Mouse (Mus musculus): ENCODE measurements around the gene Disp1.

Gene Disp1

GRCm38 (mm10) chr1:183194763-183195162 is 26.6 kb downstream of the Disp1 start:
- no peak for DNase-seq

DNA sequence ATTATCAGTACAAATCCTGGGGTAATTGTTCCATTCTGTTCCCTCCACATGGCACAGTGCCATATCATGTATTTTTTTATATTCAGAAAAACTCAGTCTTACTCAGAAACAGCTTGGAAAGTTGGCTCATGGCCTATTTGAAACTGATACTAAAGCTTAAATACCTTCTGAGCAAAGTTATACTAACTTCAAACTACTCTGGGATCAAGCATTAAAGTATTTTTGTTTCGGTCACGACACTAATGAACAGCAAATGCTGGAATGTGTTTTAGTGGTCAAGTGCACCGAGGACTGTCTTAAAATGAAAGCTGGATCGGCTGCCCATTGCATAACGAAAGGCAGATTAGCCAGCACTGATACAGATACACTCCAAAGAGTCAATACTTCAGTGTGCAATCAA is 27.2 kb downstream of the Disp1 start:
- no peak for DNase-seq

DNA sequence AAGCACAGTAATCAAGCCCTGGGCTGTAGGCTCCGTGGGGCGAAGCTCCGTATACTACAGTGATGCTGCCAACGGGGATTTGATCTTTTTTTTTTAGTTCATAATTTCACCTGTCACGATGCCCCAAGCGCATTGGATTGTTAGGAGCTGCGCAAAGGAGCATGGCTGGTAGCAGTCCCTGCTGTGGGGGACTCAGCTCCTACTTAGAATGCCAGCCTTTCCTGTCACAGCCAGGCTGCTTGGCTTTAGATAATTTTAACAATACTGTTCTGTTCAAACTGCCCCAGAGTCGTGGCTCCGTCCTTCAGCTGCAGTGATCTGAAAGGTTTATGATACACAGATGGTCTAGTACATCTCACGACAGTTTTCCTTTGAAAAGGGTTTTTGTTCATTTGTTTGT is 29.9 kb downstream of the Disp1 start:
- DNase-seq: no peak

GRCm38 (mm10) chr1:183190456-183190855 is 30.9 kb downstream of the Disp1 start:
- no peak for DNase-seq

DNA sequence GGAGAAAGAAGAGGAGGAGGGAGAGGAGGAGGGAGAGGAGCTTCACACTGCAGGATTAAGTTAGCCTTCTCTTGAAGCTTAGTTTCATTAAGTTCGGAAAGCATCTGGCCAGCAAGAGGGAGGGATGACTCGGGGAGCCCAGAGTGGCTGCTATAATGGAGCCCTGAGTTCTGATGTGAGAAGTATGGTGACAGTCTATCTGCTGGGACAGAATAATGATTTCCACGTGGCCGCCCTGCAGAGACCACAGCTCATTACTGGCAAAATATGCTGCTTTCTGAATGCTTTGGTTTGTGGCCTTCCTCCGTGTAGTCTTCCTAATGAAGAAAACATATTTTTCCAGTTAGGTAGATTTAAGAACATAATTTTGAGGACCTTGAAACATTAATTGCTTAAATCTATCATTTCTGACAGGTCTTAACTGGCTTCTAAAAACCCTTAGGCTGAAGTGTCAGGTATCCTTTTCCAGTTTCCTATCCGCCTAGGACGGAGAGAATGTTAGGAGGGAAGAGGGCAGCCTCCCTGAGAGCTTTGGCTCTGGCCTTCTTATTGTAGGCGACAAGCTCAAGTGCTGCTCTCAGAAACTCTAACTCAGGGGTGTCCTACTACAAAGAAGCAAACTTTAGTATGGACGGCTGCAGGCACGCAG is 32.2 kb downstream of the Disp1 start:
- no peak for DNase-seq

GRCm38 (mm10) chr1:183188115-183189013 is 33.0 kb downstream of the Disp1 start:
- DNase-seq: no peak

DNA sequence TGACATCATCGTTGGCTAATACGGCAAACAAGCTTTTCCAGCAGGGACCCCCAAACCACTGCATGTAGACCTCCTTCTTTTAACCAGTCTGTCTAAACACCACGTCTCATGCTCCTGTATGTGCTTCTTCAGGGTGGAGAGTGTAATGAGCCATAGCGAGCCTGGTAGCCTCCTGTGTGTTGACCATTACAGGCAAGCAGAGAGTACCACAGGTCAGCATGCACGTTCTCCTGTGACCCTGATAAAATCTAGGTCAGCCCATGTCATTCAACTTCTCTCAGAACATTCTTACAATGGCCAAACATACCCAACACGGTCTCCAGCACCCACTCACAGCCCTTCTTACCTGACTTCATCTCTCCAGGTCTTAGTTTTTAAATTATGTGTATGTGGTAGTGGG is 35.8 kb downstream of the Disp1 start:
- DNase-seq: no peak

- DNase-seq: no peak
Measured at GRCm38 (mm10) chr1:183184681-183185080, 36.6 kb downstream of the Disp1 start.

GRCm38 (mm10) chr1:183183565-183183964 is 37.8 kb downstream of the Disp1 start:
- DNase-seq: no peak

GRCm38 (mm10) chr1:183182641-183183414 is 38.5 kb downstream of the Disp1 start:
- no peak for DNase-seq

GRCm38 (mm10) chr1:183181030-183181395 is 40.3 kb downstream of the Disp1 start:
- DNase-seq: no peak

GRCm38 (mm10) chr1:183180301-183181029 is 40.9 kb downstream of the Disp1 start:
- no peak for DNase-seq

GRCm38 (mm10) chr1:183179316-183179715 is 42.0 kb downstream of the Disp1 start:
- no peak for DNase-seq

- DNase-seq: no peak
Measured at GRCm38 (mm10) chr1:183175236-183175635, 46.1 kb downstream of the Disp1 start.

GRCm38 (mm10) chr1:183171095-183171494 is 50.2 kb downstream of the Disp1 start:
- no peak for DNase-seq

GRCm38 (mm10) chr1:183168465-183168864 is 52.9 kb downstream of the Disp1 start:
- DNase-seq: no peak

DNA sequence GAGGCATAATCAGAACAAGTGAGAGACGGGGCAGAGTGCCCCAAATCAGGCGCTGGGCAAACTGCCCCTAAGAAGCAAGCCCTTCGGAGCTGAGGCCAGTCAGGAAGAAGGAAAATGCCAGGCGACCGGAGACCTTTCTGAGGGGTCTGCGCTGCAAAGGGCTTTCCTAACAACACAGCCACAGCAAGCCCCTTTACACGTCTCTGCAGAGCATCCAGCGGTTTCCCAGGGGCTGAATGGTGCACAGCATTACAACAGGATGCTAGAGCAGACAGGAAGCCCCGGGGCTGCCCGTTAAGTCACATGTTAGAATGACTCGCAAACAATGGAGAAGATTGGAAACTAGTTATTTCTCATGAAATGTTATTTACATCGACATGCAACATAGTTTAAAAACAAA is 53.5 kb downstream of the Disp1 start:
- no peak for DNase-seq

GRCm38 (mm10) chr1:183166700-183167099 is 54.6 kb downstream of the Disp1 start:
- DNase-seq: no peak

GRCm38 (mm10) chr1:183164648-183165071 is 56.7 kb downstream of the Disp1 start:
- DNase-seq: no peak

DNA sequence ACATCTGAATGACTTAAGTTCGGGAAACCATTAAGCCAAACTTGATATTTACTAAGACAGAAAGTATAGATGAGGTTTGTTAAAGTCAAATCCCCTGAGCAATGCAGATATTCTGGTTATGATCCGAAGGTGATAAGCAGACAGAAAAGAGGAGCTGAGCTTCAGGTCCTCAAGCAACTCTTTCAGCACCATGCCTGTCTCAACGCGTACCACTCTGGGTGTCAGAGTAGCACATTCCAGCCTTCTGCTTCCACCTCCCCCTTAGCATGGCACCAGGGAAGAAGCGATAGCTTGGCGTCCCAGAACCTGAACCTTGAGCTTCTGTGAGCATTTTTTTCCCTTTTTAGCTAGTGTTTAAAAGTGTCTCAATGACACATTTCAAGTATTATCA is 57.1 kb downstream of the Disp1 start:
- no peak for DNase-seq

GRCm38 (mm10) chr1:183163512-183164189 is 57.7 kb downstream of the Disp1 start:
- no peak for DNase-seq

DNA sequence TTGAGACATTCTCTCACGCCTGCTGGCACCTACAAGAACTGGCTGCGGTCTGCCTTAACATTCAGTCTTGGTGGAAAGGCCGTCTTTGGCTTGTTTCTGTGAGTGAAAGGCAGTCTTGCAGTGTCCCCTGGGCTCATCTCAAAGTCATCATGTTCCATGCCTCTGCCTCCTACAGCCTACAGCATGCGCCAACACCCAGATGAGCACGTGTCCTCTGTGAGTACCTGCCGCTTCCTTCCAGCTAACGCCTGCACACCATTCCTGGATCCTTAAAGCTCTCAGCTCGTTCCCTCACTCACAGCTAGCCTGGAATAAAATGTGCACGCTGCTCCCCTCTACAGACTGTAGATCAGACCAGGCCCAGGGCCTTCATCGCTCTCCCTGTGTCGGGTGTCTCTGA is 60.3 kb downstream of the Disp1 start:
- DNase-seq: no peak
